Mouse (Mus musculus): ENCODE data around the gene Prepl. TPM values are rescaled to one million over a fixed set of nuclear protein-coding genes. Genes with fewer than 3 reads are reported as not detected.

Prepl gene
- polyA plus RNA-seq, 1 experiment: 39.2 TPM

GRCm38 (mm10) chr17:85067331-85067730, 22.7 kb downstream of the Prepl start:
- Histone ChIP-seq H3K27me3 (ENCODE audit: control insufficient read depth, insufficient read depth, insufficient read length) (no peaks in the 10 kb centered on the region), H3K4me3 (no peak overlapping the region), H3K36me3 (ENCODE audit: control insufficient read depth, insufficient read depth) (peaks cover 26% of the 10 kb centered on the region), H3K4me2 (ENCODE audit: low read depth) (no peak overlapping the region), H3ac (ENCODE audit: control insufficient read depth, insufficient read length) (no peak overlapping the region), H3K79me2 (ENCODE audit: control insufficient read depth, insufficient read depth) (no peaks in the 10 kb centered on the region)
- TF ChIP-seq TCF3 (IDR thresholded peaks at IDR 0.05; ENCODE audit: insufficient read length, low read depth): no peak

- Histone ChIP-seq H3ac (ENCODE audit: control insufficient read depth, insufficient read length) (no peak overlapping the region), H3K36me3 (ENCODE audit: control insufficient read depth, insufficient read depth) (peaks cover 17% of the 10 kb centered on the region), H3K4me3 (no peak overlapping the region), H3K27me3 (ENCODE audit: control insufficient read depth, insufficient read depth, insufficient read length) (no peaks in the 10 kb centered on the region), H3K4me2 (ENCODE audit: low read depth) (no peak overlapping the region), H3K79me2 (ENCODE audit: control insufficient read depth, insufficient read depth) (no peaks in the 10 kb centered on the region)
- TF ChIP-seq USF1 (IDR thresholded peaks at IDR 0.05; ENCODE audit: low read depth): no peak
- TF ChIP-seq REST (IDR thresholded peaks at IDR 0.05; ENCODE audit: insufficient read depth, insufficient read length): no peak
- no peak for TF ChIP-seq MYOG (IDR thresholded peaks at IDR 0.05; ENCODE audit: control insufficient read depth in 1 of 3, insufficient read depth in 1 of 3, insufficient read length in 2 of 3, low read depth in 2 of 3)
- no peak for TF ChIP-seq MYOD1 (IDR thresholded peaks at IDR 0.05; ENCODE audit: control insufficient read depth in 1 of 3, insufficient read length in 2 of 3, low read depth in 2 of 3)
- TF ChIP-seq MAX (IDR thresholded peaks at IDR 0.05; ENCODE audit: low read depth): no peak
- TF ChIP-seq TCF3 (IDR thresholded peaks at IDR 0.05; ENCODE audit: insufficient read length, low read depth): no peak
- no peak for TF ChIP-seq SRF (IDR thresholded peaks at IDR 0.05; ENCODE audit: control insufficient read depth, insufficient read length, low read depth)
- no peak for TF ChIP-seq CEBPB (IDR thresholded peaks at IDR 0.05; ENCODE audit: insufficient read depth, poor library complexity, severe bottlenecking)
- TF ChIP-seq POLR2AphosphoS2 (IDR thresholded peaks at IDR 0.05; ENCODE audit: insufficient read length, low read depth): no peak
- no peak for TF ChIP-seq POLR2A (IDR thresholded peaks at IDR 0.05; ENCODE audit: insufficient read length, low read depth)
Measured at GRCm38 (mm10) chr17:85063560-85063959, 26.5 kb downstream of the Prepl start.

GRCm38 (mm10) chr17:85059136-85059535, 30.9 kb downstream of the Prepl start:
- peaks cover 1% of the 10 kb centered on the region for H3K36me3 ChIP-seq (ENCODE audit: control insufficient read depth, insufficient read depth)
- no peak overlapping the region for H3K4me3 ChIP-seq
- no peaks in the 10 kb centered on the region for H3K79me2 ChIP-seq (ENCODE audit: control insufficient read depth, insufficient read depth)
- TF ChIP-seq MYOD1 (IDR thresholded peaks at IDR 0.05; ENCODE audit: control insufficient read depth in 1 of 3, insufficient read length in 2 of 3, low read depth in 2 of 3): no peak
- no peak for TF ChIP-seq SRF (IDR thresholded peaks at IDR 0.05; ENCODE audit: control insufficient read depth, insufficient read length, low read depth)
- TF ChIP-seq MYOG (IDR thresholded peaks at IDR 0.05; ENCODE audit: control insufficient read depth in 1 of 3, insufficient read depth in 1 of 3, insufficient read length in 2 of 3, low read depth in 2 of 3): no peak
- no peak for TF ChIP-seq USF1 (IDR thresholded peaks at IDR 0.05; ENCODE audit: low read depth)
- H3K27me3 ChIP-seq (ENCODE audit: control insufficient read depth, insufficient read depth, insufficient read length): no peaks in the 10 kb centered on the region
- no peak overlapping the region for H3ac ChIP-seq (ENCODE audit: control insufficient read depth, insufficient read length)
- H3K4me2 ChIP-seq (ENCODE audit: low read depth): no peak overlapping the region

GRCm38 (mm10) chr17:85058276-85058675, 31.8 kb downstream of the Prepl start:
- H3K27me3 ChIP-seq (ENCODE audit: control insufficient read depth, insufficient read depth, insufficient read length): no peaks in the 10 kb centered on the region
- no peak overlapping the region for H3K4me3 ChIP-seq
- H3K4me2 ChIP-seq (ENCODE audit: low read depth): no peak overlapping the region
- TF ChIP-seq REST (IDR thresholded peaks at IDR 0.05; ENCODE audit: insufficient read depth, insufficient read length) (no peak), SRF (IDR thresholded peaks at IDR 0.05; ENCODE audit: control insufficient read depth, insufficient read length, low read depth) (no peak), MYOG (IDR thresholded peaks at IDR 0.05; ENCODE audit: control insufficient read depth in 1 of 3, insufficient read depth in 1 of 3, insufficient read length in 2 of 3, low read depth in 2 of 3) (no peak), E2F4 (IDR thresholded peaks at IDR 0.05; ENCODE audit: insufficient read depth) (no peak), TCF3 (IDR thresholded peaks at IDR 0.05; ENCODE audit: insufficient read length, low read depth) (no peak), POLR2AphosphoS2 (IDR thresholded peaks at IDR 0.05; ENCODE audit: insufficient read length, low read depth) (no peak)
- no peaks in the 10 kb centered on the region for H3K36me3 ChIP-seq (ENCODE audit: control insufficient read depth, insufficient read depth)
- no peaks in the 10 kb centered on the region for H3K79me2 ChIP-seq (ENCODE audit: control insufficient read depth, insufficient read depth)
- H3ac ChIP-seq (ENCODE audit: control insufficient read depth, insufficient read length): no peak overlapping the region

- TF ChIP-seq TCF12 (IDR thresholded peaks at IDR 0.05; ENCODE audit: insufficient read depth, poor library complexity, severe bottlenecking) (no peak), TCF3 (IDR thresholded peaks at IDR 0.05; ENCODE audit: insufficient read length, low read depth) (no peak), E2F4 (IDR thresholded peaks at IDR 0.05; ENCODE audit: insufficient read depth) (no peak), POLR2AphosphoS2 (IDR thresholded peaks at IDR 0.05; ENCODE audit: insufficient read length, low read depth) (no peak), MYOG (IDR thresholded peaks at IDR 0.05; ENCODE audit: control insufficient read depth in 1 of 3, insufficient read depth in 1 of 3, insufficient read length in 2 of 3, low read depth in 2 of 3) (no peak), MYOD1 (IDR thresholded peaks at IDR 0.05; ENCODE audit: control insufficient read depth in 1 of 3, insufficient read length in 2 of 3, low read depth in 2 of 3) (no peak), SRF (IDR thresholded peaks at IDR 0.05; ENCODE audit: control insufficient read depth, insufficient read length, low read depth) (no peak), USF1 (IDR thresholded peaks at IDR 0.05; ENCODE audit: low read depth) (no peak), MAX (IDR thresholded peaks at IDR 0.05; ENCODE audit: low read depth) (no peak), POLR2A (IDR thresholded peaks at IDR 0.05; ENCODE audit: insufficient read length, low read depth) (no peak), REST (IDR thresholded peaks at IDR 0.05; ENCODE audit: insufficient read depth, insufficient read length) (no peak), CEBPB (IDR thresholded peaks at IDR 0.05; ENCODE audit: insufficient read depth, poor library complexity, severe bottlenecking) (no peak)
- no peaks in the 10 kb centered on the region for H3K27me3 ChIP-seq (ENCODE audit: control insufficient read depth, insufficient read depth, insufficient read length)
- H3K36me3 ChIP-seq (ENCODE audit: control insufficient read depth, insufficient read depth): no peaks in the 10 kb centered on the region
- H3ac ChIP-seq (ENCODE audit: control insufficient read depth, insufficient read length): no peak overlapping the region
- H3K4me3 ChIP-seq: no peak overlapping the region
- H3K79me2 ChIP-seq (ENCODE audit: control insufficient read depth, insufficient read depth): no peaks in the 10 kb centered on the region
- no peak overlapping the region for H3K4me2 ChIP-seq (ENCODE audit: low read depth)
Measured at GRCm38 (mm10) chr17:85048379-85048778, 41.7 kb downstream of the Prepl start.
